Mouse (Mus musculus) leukemia stem cell, adult 10-12 weeks (primary cell): ENCODE measurements around the gene Depdc1a. TPM values are rescaled to one million over a fixed set of nuclear protein-coding genes. Genes with fewer than 3 reads are reported as not detected.

Source experiments
- polyA plus RNA-seq: library from polyadenylated mRNA; stranded (reverse); fragments of >175 nt; gene quantifications from 2 replicates; pipeline ENCODE4 v1.2.3, GENCODE M21; 2012; ENCODE audit warnings: low replicate concordance

Depdc1a gene
- 1.2 TPM in 1 of 2 replicates, not detected in the other for polyA plus RNA-seq

DNA sequence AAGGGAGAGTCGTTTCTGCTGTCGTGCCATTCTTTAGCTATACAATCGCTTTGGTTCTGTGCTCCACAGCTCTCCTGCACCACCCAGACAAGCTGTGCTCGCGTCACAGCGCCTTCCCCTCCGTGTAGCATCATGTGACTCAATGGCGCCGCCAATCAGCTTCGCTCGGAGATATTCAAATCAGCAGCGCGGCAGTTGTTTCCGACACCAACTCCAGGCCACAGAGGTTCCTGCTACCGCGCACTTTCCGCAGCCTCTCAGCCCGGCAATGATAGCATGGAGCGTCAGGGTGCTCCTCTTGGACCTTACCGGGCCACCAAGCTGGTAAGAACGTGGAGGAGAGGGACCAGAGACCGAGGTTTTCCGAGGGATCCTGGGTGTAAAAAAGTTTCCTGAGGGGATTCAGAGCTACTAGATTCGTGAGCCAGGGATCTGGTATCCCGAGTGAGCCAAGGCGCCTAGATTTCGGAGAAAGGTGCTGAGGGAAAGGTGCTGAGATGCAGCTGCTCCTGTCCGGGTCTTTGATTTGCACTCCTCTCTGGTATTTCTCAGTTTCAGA lies at the start of gene Depdc1a:
Gene Depdc1a (plus strand): TSS at position 191 of the 559 bp plus-strand sequence.

Other genes with a start within 250 kb of the Depdc1a start
- gene Rpe65, start 103.7 kb downstream of the Depdc1a start, polyA plus RNA-seq, result not detected in 2 replicates